Mouse (Mus musculus) ES-E14 (cell line): ENCODE results near the gene Dhx8.
A peak's percentile ranks its signal among the peaks of the same experiment; 100 is the strongest.

Experiments
- CHD2 ChIP-seq: IDR thresholded peaks from 2 replicates; pipeline ENCODE4 v1.6.1; 2014; ENCODE audit warnings: mild to moderate bottlenecking, low read depth, low read length, inconsistent platforms
- MAFK ChIP-seq: IDR thresholded peaks from 2 replicates; pipeline ENCODE4 v1.6.1; 2014; ENCODE audit warnings: mild to moderate bottlenecking, low read depth, low read length, inconsistent platforms; ENCODE audit not compliant: insufficient read depth

- TF ChIP-seq MAFK: peak; percentile 68
- TF ChIP-seq CHD2: no peak
Observed at GRCm38 (mm10) chr11:101797355-101797754, 64.6 kb downstream of the Dhx8 start.
